Mouse (Mus musculus) monocyte, adult 2 months (primary cell): ENCODE measurements around the gene Cd69.

Experiments
- DNase-seq, 2 experiments: peaks; one replicate each; pipeline ENCODE4 v3.0.0; 2022; ENCODE audit warnings: low spot score in 2 of 2, low read depth in 1 of 2

Gene Cd69

DNA sequence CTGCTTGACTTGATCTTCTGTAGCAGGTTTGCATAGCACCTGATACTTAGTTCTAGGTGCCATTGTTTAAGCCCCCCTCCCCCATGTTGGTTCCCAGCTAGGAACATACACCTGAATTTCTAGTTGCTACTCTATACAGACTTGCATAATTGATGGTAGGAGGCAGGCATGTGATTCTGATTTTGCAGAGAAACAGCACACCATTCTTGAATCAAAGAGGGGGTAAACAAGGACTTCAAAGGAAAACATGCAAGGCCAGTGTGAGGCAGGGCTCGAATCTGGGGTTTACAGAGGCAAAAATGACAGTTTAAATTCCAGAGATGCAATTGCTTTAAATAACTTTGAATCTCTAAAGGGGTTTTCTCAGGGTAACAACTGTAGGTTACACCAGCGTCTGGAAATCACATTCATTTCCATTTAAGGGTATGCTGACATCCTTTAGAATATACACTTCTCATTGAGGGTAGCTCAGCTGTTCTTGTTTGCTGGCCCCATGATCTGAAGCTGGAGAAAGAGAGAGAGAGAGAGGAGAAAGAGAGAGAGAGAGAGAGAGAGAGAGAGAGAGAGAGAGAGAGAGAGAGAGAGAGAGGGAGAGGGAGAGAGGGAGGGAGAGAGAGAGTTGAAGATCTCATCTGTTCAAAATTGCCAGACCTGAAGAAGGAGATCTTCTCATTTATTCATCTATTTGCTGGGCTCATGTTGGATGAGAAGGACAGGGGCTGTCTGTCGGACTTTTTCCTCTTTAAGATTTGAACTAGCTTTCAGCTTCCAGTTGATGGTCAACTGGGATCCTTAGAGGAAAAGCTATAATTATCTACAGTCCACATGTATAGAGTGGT lies 46.1 kb downstream of the Cd69 start:
- DNase-seq = no peak

DNA sequence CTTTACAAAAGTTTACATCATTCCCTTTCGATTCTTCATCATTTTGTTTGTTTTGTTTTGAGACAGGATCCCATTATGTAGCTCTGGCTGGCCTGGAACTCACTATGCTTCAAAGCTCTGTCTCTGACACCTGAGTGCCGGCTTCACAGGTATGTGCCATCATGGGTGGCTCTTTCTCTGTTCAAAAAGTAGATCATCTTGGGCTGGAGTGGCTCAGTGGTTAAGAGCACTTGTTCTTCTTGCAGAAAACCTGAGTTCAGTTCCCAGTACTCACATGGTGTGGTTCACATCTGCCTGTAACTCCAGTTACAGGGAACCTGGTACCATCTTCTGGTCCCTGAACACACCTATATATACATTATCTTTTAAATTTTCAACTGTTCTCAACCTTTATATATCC lies 50.2 kb downstream of the Cd69 start:
- DNase-seq = no peak

DNA sequence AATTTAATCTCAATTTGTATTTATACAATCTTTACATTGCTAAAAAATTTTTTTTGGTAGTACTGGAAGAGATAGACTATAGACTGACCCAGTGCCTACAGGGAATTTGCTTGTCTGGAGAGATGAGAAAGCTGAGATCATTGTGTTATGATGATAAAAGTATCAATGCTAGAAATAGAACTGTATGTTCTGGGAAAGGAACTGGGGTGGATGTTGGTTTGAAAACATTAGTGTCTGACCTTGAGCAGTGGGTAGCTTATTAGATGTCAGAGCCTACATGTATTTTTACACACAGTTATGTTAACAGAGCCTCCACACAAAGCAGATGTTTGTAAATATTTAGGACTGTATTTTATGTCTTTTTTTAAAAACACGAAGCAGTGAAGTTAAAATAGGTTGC lies 51.1 kb downstream of the Cd69 start:
- no peak for DNase-seq

DNA sequence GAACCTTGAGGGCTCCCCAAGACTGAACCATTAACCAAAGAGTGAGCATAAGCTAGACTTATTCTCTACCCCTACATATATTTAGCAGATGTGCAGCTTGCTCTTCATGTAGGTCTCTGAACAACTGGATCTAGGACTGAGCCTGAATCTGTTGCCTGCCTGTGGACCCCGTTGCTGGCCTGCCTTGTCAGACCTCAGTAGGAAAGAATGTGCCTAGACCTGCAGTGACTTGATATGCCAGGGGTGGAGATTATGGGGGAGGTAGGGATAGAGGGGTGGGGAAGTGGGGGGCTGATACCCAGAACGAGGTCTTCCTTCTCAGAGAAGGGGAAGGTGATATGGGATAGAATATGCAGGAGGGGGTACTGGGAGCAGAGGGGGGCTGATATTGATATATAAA lies 51.6 kb downstream of the Cd69 start:
- no peak for DNase-seq

DNA sequence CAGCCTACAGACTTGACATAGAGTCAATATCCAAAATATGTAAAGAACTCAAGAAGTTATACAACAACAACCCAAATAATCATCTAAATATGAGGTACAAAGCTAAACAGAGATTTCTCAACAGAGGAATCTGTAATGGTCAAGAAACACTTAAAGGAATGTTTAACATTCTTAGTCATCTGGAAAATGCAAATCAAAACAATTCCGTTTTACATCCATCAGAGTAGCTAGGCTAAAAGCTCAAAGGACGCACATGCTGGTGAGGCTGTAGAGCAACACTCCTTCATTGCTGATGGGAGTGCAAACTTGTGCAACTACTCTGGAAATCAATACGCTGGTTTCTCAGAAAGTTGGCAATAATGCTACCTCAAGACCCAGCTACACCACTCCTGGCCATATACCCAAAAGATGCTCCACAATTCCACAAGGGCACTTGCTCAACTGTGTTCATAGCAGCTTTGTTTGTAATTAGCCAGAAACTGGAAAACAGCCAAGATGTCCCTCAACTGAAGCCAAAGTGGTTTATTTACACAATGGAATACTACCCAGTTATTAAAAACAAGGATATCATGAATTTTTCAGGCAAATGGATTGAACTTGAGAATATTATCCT lies 52.9 kb downstream of the Cd69 start:
- DNase-seq = no peak

DNA sequence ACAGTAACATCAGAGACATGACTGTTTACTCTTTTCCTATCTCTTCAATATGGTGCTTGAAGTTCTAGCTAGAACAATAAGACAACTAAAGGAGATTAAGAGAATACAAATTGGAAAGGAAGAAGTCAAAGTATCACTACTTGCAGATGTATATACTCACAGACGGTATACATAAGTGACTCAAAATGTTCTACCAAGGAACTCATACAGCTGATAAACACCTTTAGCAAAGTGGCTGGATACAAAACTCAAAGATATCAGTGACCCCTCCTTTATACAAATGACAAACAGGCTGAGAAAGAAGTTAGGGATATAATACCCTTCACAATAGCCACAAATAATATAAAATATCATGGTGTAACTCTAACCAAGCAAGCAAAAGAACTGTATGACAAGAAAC lies 54.2 kb downstream of the Cd69 start:
- no peak for DNase-seq

DNA sequence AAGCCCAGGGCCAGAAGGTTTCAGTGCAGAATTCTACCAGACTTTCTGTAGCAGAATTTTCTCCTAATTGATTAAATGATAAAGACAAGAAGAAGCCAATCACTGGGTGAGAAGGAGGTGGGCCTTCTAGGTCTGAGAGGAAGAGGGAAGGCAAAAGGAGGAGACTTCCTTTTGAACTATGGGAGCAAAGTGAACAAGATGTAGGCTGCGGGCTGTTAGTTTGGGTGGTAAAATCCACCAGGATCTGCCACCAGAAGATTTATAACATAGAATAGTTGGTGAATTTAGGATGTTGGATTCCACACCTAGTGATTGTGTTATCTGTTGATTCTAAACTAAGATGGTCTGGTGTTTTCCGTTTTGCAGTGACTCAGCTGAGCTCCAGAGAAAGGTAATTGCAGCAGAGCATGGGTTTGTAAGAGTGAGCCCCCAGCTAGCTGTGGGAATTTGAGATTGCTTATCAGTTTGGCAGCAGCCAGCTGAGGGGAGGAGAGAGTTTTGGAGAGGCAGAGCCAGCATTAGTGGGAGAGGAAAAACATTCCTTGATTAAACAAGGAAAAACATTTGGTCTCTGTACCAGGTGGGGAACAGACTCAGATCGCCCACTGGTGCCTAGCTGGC lies 55.2 kb downstream of the Cd69 start:
- no peak for DNase-seq

DNA sequence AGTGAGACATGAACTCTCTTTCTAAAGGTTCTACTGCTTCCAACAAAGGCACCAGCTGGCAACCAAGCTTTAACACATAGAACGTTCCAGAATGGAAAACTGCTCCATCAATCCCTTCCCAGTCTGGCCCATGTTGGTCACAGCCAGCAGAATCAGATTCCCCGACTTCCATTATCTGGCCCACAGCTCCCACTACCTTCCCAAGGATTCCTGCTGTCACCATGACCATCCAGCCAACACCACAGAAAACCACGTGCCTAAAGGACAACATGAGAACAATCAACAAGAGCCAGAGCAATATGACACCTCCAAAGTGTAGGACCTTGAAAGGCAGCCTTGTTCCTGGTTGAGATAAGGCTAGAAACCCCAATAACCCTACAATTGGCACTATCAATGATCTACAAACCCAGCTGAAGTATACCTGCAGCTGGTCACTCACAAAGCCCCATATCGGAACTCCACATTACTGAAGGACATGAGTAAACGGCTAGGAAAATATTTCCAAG lies 57.0 kb downstream of the Cd69 start:
- no peak for DNase-seq
